Mouse (Mus musculus) thymus, adult 2 months (tissue): ENCODE results near the gene Pom121l2.

Experiments
- CTCF ChIP-seq: fragments of 200-500 bp; IDR thresholded peaks from 2 replicates; pipeline ENCODE4 v1.5.1; 2012; ENCODE audit warnings: mild to moderate bottlenecking, control low read depth, low read length, moderate library complexity, borderline replicate concordance; ENCODE audit not compliant: control insufficient read depth, poor library complexity, insufficient read depth; ENCODE audit errors: extremely low read depth
- POLR2A ChIP-seq: fragments of 200-500 bp; IDR thresholded peaks from 2 replicates; pipeline ENCODE4 v1.6.1; 2012; ENCODE audit warnings: mild to moderate bottlenecking, low read length, control low read depth, moderate library complexity; ENCODE audit not compliant: control insufficient read depth, poor library complexity, insufficient read depth; ENCODE audit errors: extremely low read depth

GRCm38 (mm10) chr13:22005605-22006333 is 24.8 kb downstream of the Pom121l2 start:
- TF ChIP-seq CTCF = 0 out of 2 replicates have a peak, but pooled peaks have one; percentile 21
- TF ChIP-seq POLR2A = no peak
